Mouse (Mus musculus) hindlimb bud, embryonic 11.5 days (tissue): ENCODE data around the gene Sqor.

Source experiments
- DNase-seq: peaks from one replicate; pipeline ENCODE4 v3.0.0-alpha.2; 2012; ENCODE audit warnings: low read depth, low spot score; ENCODE audit errors: extremely low spot score

Sqor gene

GRCm38 (mm10) chr2:122765071-122765793, at the start of gene Sqor:
Gene Sqor (plus strand): TSS chr2:122765237.
- DNase-seq: no peak

- no peak for DNase-seq
Observed at GRCm38 (mm10) chr2:122716301-122716842, 48.7 kb upstream of the Sqor start.

- no peak for DNase-seq
Observed at GRCm38 (mm10) chr2:122719232-122719631, 45.8 kb upstream of the Sqor start.

- no peak for DNase-seq
Observed at GRCm38 (mm10) chr2:122720564-122720963, 44.5 kb upstream of the Sqor start.

- no peak for DNase-seq
Observed at GRCm38 (mm10) chr2:122725604-122726003, 39.4 kb upstream of the Sqor start.

GRCm38 (mm10) chr2:122731456-122731855, 33.6 kb upstream of the Sqor start:
- no peak for DNase-seq

- peak; percentile 90 for DNase-seq
Observed at GRCm38 (mm10) chr2:122737894-122738830, 26.9 kb upstream of the Sqor start, which contains the start of gene Bloc1s6. Gene Bloc1s6 (plus strand): TSS chr2:122738503.

GRCm38 (mm10) chr2:122739023-122739422, 26.0 kb upstream of the Sqor start:
- DNase-seq: no peak

- DNase-seq: no peak
Observed at GRCm38 (mm10) chr2:122746461-122746860, 18.6 kb upstream of the Sqor start.

GRCm38 (mm10) chr2:122753739-122754343, 11.2 kb upstream of the Sqor start:
- DNase-seq: peak; percentile 20

- DNase-seq: no peak
Observed at GRCm38 (mm10) chr2:122759791-122760190, 5.2 kb upstream of the Sqor start.

GRCm38 (mm10) chr2:122762991-122763390, 2.0 kb upstream of the Sqor start:
- DNase-seq: no peak

GRCm38 (mm10) chr2:122764526-122764925, 511 bp upstream of the Sqor start:
- DNase-seq: no peak

GRCm38 (mm10) chr2:122765794-122766145, 733 bp downstream of the Sqor start:
- no peak for DNase-seq

- DNase-seq: no peak
Observed at GRCm38 (mm10) chr2:122771002-122771401, 6.0 kb downstream of the Sqor start.

GRCm38 (mm10) chr2:122772899-122773298, 7.9 kb downstream of the Sqor start:
- DNase-seq: no peak

GRCm38 (mm10) chr2:122775491-122775890, 10.5 kb downstream of the Sqor start:
- no peak for DNase-seq

- DNase-seq: no peak
Observed at GRCm38 (mm10) chr2:122776823-122777222, 11.8 kb downstream of the Sqor start.

- no peak for DNase-seq
Observed at GRCm38 (mm10) chr2:122779967-122780366, 14.9 kb downstream of the Sqor start.

- no peak for DNase-seq
Observed at GRCm38 (mm10) chr2:122780447-122780846, 15.4 kb downstream of the Sqor start.
